Mouse (Mus musculus) erythroblast, embryonic 14.5 days (primary cell): ENCODE results near the gene Cep295nl.
"Not testable (repeated sequence)": the region's sequence is repeated elsewhere in the genome, so short reads cannot be mapped to it uniquely, and the experiment has no call there.

Experiments used
- GATA1 ChIP-seq: IDR thresholded peaks from 2 replicates; pipeline ENCODE4 v1.6.1; 2012; ENCODE audit warnings: low read length, inconsistent platforms, mixed read lengths
- TAL1 ChIP-seq: IDR thresholded peaks from 3 replicates; pipeline ENCODE4 v1.6.1; 2012; ENCODE audit warnings: low read length, inconsistent platforms, mixed read lengths

- TF ChIP-seq TAL1, GATA1: not testable (repeated sequence)
Measured at GRCm38 (mm10) chr11:118303959-118304358, 38.3 kb downstream of the Cep295nl start.
